Mouse (Mus musculus): Measurements from ENCODE around the gene Olfr1467.

Olfr1467 gene

DNA sequence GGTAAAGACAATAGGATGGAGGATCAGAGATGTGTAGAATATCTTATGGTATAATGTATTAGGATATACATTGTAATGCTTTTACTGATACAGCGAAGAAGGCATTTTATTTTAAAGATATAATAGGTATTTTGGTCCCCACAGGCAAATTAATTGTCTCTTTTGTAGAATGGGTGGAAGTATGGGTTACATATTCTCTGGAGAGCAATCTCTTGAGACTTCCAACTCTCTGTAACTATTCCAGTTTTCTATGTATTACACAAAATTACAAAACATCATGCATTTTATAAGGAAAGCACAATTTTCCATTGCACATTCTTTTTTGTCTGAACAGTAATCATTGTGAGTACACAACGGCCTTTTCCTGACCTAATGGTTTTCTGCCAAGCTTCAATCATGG is at the start of gene Olfr1467:
TSS of gene Olfr1467 (plus strand) at position 301 of the 400 bp plus-strand sequence.
- no peak for DNase-seq (ENCODE audit: low read depth, low spot score)

DNA sequence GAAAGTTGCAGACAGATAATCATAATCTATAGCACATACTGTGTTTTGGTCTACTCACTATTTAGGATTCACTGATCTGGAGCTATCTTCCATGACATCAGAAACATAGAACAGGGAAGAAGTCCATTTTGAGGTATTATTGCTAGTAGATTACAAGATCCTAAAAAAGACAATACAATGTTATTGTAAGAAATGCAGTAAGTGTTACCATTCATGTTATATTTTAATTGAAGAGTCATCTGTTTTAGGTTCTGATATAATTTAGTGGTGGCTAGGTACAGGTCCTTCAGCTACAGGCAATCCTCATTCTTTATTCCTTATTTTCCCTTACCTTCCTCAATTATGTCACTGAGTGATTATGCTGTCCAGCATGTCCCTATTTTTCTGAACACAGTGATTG is 46.6 kb upstream of the Olfr1467 start, which contains the start of gene Olfr1465:
TSS of gene Olfr1465 (minus strand) at position 101 of the 400 bp plus-strand sequence.
- no peak for DNase-seq (ENCODE audit: low read depth, low spot score)

GRCm38 (mm10) chr19:13338562-13338961 is 23.5 kb upstream of the Olfr1467 start, which contains the start of gene Olfr1466:
Gene Olfr1466, plus strand, starts transcription at chr19:13338862.
- DNase-seq (ENCODE audit: low read depth, low spot score), result no peak

DNA sequence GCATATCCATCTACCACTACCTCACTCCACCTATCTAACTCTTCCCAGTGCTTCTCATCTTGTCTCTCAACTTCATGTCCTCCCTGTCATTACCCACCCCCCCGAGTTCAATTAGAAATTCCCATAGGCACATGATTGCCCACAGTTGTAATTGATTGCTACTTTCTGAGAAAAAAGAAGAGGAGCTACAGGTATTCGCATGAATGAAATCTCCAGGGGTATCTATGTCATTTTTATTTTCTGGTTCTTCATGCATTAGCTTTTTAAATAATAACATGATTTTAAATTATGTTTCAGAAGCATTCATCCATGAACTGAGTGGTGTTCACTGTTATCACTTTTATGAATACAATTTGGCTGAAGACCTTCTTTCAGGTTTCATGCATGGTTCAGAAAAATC is 45.5 kb downstream of the Olfr1467 start, which contains the start of gene Olfr1469:
TSS of gene Olfr1469 (plus strand) at position 301 of the 400 bp plus-strand sequence.
- no peak for DNase-seq (ENCODE audit: low read depth, low spot score)
